Mouse (Mus musculus): ENCODE measurements around the gene Zbtb22. TPM values are rescaled to one million over a fixed set of nuclear protein-coding genes. Genes with fewer than 3 reads are reported as not detected.
"Not testable (repeated sequence)": the region's sequence is repeated elsewhere in the genome, so short reads cannot be mapped to it uniquely, and the experiment has no call there.

Gene Zbtb22
- total RNA-seq, 2 experiments from 2014 or later: 33.0 to 35.5 TPM

GRCm38 (mm10) chr17:33941381-33941780 lies 25.7 kb downstream of the Zbtb22 start:
- no peak for DNase-seq (ENCODE audit: low spot score in 2 of 2)

DNA sequence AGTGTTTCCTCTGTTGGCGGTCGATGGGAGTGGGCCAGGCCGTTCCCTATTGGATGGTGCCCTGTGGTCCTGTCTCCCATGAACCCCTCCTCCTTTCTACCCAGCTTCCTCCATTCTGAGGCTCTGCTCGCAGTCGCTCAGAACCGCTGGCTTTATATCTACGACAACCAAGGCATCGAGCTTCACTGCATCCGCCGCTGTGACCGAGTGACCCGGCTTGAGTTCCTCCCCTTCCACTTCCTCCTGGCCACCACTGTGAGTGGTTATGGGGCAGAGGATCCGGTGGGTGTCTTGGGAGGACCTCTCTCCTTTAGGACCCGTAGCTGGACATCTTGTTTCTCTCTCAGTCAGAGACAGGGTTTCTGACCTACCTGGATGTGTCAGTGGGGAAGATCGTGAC lies 27.8 kb downstream of the Zbtb22 start:
- DNase-seq (ENCODE audit: low spot score in 2 of 2): no peak

DNA sequence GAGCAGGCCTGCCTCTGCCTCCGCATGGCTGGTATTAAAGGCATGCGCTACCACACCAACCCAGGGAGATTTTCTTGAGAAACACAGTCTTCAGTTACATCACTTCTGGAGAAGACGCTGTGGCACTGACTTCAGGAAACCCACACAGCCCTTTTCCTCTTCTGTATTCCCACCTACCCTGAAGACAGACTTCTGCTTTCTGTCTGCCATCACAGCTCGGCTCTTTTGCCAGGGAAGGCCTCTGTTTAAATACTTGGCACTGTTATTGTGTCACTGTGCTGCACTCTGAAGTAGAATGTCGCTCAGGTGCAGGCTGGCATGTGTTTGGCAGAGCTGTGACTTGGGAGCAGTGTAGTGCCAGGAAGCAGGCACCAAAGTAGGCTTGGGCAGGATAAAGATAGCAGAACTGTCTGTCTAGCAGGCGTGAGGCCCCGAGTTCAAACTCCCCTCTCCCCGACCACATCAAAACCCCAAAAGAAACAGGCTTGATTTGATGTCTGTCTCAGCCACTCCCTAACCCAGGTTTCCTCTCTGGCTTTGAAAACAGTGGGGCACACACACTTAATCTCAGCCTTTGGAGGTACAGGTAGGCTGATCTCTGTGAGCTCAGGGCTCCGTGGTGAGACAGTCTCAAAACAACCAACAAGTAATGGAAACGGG lies 31.9 kb downstream of the Zbtb22 start:
- no peak for DNase-seq (ENCODE audit: low spot score in 2 of 2)

GRCm38 (mm10) chr17:33948090-33948904 lies 32.6 kb downstream of the Zbtb22 start:
- no peak for DNase-seq (ENCODE audit: low spot score in 2 of 2)

DNA sequence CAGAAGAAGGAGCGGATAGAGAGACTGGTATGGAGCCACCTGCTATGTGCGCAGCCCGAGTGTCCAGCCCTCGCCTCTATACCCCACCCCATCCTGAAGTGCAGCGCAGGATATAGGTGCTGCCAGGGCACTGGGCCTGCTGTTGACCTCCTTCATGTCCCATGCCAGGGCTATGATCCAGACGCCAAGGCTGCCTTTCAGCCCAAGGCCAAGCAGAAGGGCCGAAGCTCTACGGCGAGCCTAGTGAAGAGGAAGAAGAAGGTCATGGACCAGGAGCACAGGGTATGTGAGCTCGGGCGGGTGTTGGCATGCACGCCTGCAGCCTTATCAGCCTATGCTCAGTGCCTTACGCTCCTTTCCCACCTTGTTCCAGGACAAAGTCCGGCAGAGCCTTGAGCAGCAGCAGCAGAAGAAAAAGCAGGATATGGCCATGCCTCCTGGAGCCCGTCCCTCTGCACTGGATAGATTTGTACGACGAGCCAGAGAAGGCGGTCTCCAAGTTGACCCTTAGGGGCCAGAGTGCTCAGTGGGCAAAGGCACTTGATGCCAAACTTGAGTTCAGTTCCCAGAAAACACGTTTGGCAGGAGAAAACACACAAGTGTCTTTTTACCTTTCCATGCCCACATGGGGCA lies 33.3 kb downstream of the Zbtb22 start:
- DNase-seq (ENCODE audit: low spot score in 2 of 2): no peak

GRCm38 (mm10) chr17:33950131-33950625 lies 34.5 kb downstream of the Zbtb22 start:
- no peak for DNase-seq (ENCODE audit: low spot score in 2 of 2)

DNA sequence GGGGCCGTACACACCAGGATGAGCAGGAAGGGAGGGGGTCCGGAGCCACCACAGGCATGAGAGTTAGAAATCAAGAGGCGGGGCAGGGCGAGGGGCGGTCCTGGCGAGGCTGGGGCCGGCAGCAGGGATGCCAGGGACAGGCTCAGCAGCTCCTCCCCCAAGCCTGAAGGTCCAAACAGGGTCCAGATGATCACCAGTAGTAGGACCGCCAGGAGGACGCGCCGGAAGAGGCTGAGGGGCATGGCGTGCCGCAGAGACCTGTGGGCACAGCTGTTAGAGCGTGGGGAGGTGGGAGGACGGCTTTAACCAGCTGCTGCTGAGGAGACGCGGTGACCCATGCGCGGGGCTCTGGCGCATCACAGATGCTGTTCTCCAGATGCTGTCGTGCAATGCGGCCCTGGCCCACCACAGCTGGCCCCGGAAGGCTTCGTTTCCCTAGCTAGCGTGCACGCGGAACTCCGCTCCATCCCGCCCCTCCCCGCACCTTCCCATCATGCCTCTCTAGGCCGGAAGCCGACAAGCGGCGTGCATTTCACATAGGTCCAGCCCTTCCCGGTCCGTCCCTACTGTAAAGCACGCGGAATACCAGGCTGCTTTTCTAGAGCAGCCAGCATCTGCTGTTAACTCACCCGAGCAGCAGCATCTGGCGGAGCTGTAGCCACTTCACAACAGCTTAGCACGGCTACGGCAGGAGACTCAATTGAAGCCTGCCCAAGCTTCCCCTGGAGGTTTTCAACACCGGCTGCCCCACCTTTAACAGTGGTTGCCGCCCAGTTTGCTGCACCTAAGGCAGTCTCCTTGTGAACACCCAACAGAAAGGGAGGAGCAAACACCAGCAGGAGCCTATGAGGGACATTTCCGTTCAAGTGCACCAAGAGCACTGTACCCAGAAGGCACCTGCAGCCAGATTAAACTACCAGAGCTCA lies 35.6 kb downstream of the Zbtb22 start, which contains the start of gene B3galt4:
Gene B3galt4 (minus strand): TSS at position 468 of the 926 bp plus-strand sequence.
- DNase-seq (ENCODE audit: low spot score in 2 of 2): peak; percentile 75 to 81

DNA sequence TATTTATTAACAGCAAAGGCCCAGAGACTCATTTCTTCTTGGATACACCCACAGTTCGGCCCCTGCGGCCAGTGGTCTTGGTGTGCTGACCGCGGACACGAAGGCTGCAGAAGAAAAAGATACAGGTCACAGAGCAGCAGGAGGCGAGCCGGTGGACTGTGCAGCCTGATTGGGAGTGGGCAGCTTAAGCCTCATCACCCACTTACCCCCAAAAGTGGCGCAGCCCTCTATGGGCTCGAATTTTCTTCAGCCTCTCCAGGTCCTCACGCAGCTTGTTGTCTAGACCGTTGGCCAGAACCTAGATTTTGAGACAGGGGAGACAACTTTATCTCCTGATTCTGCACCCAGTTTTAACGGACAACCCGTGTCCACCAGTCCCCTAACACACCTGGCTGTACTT lies 36.3 kb downstream of the Zbtb22 start:
- DNase-seq (ENCODE audit: low spot score in 2 of 2): not testable (repeated sequence)

DNA sequence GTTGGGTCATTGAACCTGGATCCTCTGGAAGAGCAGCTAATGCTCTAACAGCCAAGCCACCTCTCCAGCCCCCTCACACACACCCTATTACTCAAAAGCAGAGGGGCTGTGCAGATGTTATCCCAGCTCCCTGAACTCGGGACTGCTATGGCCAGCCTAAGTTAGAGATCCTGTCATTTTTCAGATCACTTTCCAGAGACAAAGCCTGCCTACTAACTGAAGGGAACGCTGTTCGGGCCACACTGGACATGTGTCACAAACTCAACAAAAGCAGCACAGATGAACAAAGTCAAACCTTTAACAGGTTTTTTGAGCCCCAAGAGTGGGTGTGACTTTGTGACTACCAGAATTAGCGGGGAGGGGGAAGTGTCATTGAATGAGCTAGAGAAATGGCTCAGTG lies 37.2 kb downstream of the Zbtb22 start:
- DNase-seq (ENCODE audit: low spot score in 2 of 2): no peak

GRCm38 (mm10) chr17:33953310-33953709 lies 37.6 kb downstream of the Zbtb22 start:
- no peak for DNase-seq (ENCODE audit: low spot score in 2 of 2)

GRCm38 (mm10) chr17:33953961-33954565 lies 38.4 kb downstream of the Zbtb22 start:
- no peak for DNase-seq (ENCODE audit: low spot score in 2 of 2)

- DNase-seq (ENCODE audit: low spot score in 2 of 2): no peak
Measured at GRCm38 (mm10) chr17:33954646-33955554, 39.2 kb downstream of the Zbtb22 start.

DNA sequence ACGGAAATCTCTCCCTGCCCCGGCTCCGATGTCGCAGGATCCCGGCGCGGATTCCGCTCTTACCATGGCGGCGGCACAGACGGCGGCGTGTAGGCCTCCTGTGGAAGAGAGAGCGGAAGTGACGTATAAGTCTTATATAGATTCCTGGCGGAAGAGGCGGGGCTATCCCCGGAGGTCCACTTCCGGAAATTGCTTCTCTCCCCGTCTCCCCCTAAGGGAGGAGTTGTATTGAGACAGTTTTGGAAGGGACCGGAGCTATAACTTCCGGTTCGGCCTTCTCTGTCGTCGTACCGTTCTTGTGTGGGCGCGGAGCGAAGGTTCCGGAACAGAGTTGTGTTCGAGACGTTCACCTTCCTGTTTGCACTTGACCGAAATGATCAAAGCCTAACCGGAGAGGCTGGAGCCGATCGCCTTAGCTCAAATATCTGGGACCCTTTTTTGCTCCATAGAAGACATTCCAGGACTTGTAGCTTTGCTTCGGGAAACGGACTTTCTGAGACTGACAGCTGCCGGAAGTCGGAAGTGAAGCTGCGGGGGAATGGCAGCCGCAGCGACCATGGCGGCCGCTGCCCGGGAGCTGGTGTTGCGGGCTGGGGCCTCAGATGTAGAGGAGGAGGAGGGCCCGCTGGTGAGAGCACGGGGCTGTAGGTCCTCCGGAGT lies 40.0 kb downstream of the Zbtb22 start, which contains the start of the genes Vps52 and Rps18:
Gene Vps52 (plus strand): TSS at position 258 of the 660 bp plus-strand sequence.
Gene Rps18 (minus strand): TSS at position 447 of the 660 bp plus-strand sequence.
- DNase-seq (ENCODE audit: low spot score in 2 of 2): peak; percentile 96

GRCm38 (mm10) chr17:33956336-33956735 lies 40.6 kb downstream of the Zbtb22 start:
- no peak for DNase-seq (ENCODE audit: low spot score in 2 of 2)

- DNase-seq (ENCODE audit: low spot score in 2 of 2): no peak
Measured at GRCm38 (mm10) chr17:33957493-33957892, 41.8 kb downstream of the Zbtb22 start.

GRCm38 (mm10) chr17:33958451-33958850 lies 42.7 kb downstream of the Zbtb22 start:
- no peak for DNase-seq (ENCODE audit: low spot score in 2 of 2)

DNA sequence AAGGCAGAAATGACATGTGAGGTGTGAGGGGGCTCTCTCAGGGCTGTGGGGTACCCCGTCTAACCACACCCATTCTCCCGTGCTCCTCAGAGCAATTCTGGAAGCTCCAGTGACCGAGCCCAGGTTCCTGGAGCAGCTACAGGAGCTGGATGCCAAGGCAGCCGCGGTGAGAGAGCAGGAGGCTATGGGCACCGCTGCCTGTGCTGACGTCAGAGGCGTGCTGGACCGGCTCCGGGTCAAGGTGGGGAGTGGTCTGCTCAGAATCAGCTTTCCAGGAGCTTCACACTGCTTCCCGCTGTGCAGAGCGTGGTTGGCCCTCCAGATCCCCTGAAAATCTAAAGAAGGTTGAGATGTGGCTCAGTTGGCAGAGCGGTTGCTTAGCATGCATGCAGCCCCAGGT lies 43.4 kb downstream of the Zbtb22 start:
- DNase-seq (ENCODE audit: low spot score in 2 of 2): no peak

DNA sequence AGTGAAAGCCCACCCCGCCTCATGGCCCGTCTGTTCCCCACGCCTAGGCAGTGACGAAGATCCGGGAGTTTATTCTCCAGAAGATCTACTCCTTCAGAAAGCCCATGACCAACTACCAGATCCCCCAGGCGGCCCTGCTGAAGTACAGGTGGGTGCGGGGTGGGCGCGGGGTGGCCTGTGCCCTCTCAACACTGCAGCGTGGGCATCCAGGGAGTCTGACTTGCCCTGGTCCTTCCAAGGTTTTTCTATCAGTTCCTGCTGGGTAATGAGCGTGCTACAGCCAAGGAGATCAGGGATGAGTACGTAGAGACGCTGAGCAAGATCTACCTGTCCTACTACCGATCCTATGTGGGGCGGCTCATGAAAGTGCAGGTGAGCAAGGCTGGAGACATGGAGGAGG lies 44.2 kb downstream of the Zbtb22 start:
- no peak for DNase-seq (ENCODE audit: low spot score in 2 of 2)

DNA sequence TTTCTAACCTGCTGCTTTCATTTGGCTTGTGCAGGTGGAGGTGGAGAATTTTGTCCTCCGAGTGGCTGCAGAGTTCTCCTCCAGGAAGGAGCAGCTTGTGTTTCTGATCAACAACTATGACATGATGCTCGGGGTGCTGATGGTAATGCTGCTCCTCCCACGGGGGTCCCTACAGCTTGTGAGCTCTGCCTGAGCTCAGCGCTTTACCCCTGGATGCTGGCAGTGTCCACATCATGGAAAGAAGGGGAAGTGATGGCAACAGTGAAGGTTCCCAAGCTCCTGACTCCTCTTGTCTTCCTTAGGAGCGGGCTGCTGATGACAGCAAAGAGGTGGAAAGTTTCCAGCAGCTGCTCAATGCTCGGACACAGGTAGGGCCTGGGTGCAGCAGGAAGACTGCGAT lies 47.2 kb downstream of the Zbtb22 start:
- DNase-seq (ENCODE audit: low spot score in 2 of 2): no peak
